Mouse (Mus musculus) T-cell, adult 66 days (primary cell): ENCODE data around the gene Gm39115. TPM values are rescaled to one million over a fixed set of nuclear protein-coding genes. Genes with fewer than 3 reads are reported as not detected.

Experiments
- total RNA-seq, 2 experiments: library from RNA; stranded (reverse); gene quantifications; 3 replicates in 1 of 2; 4 replicates in 1 of 2; pipeline ENCODE4 v1.2.4; 2023

Gm39115 gene
- total RNA-seq, result not detected

GRCm38 (mm10) chr7:142135934-142136333, at the start of gene Gm39115:
TSS of gene Gm39115 (minus strand) at chr7:142136034.

GRCm38 (mm10) chr7:142175905-142176304, 40.1 kb upstream of the Gm39115 start, which contains the start of gene Krtap5-2:
TSS of gene Krtap5-2 (minus strand) at chr7:142176005.

GRCm38 (mm10) chr7:142165639-142166038, 29.8 kb upstream of the Gm39115 start, which contains the start of gene Gm4553:
TSS of gene Gm4553 (minus strand) at chr7:142165739.

GRCm38 (mm10) chr7:142157013-142157412, 21.2 kb upstream of the Gm39115 start, which contains the start of gene Gm29735:
TSS of gene Gm29735 (minus strand) at chr7:142157113.

GRCm38 (mm10) chr7:142144507-142144906, 8.7 kb upstream of the Gm39115 start, which contains the start of gene Gm45337:
TSS of gene Gm45337 (minus strand) at chr7:142144607.

GRCm38 (mm10) chr7:142120629-142121028, 15.2 kb downstream of the Gm39115 start, which contains the start of gene Gm45618:
TSS of gene Gm45618 (minus strand) at chr7:142120729.

GRCm38 (mm10) chr7:142095183-142095931, 40.5 kb downstream of the Gm39115 start, which contains the start of gene Dusp8:
TSS of gene Dusp8 (minus strand) at chr7:142095843.

Other genes starting within 250 kb of the Gm39115 start
- gene Tollip, start 217.5 kb downstream of the Gm39115 start, total RNA-seq, result 10 to 100 TPM; 54.5 to 59.5 TPM
- gene Brsk2, start 186.3 kb downstream of the Gm39115 start, total RNA-seq, result not detected
- 10 to 100 TPM; 51.1 to 64.6 TPM for gene Mob2, start 75.0 kb downstream of the Gm39115 start, total RNA-seq
- 1 to 10 TPM in 1 of 2 experiments, under 1 TPM in 1; 0.44 to 1.4 TPM for gene Dusp8, start 40.2 kb downstream of the Gm39115 start, total RNA-seq
- not detected for gene Gm45618, start 15.3 kb downstream of the Gm39115 start, total RNA-seq
- not detected for gene Gm45337, start 8.6 kb upstream of the Gm39115 start, total RNA-seq
- not detected for gene Gm29735, start 21.1 kb upstream of the Gm39115 start, total RNA-seq
- gene Gm4553, start 29.7 kb upstream of the Gm39115 start, total RNA-seq, result not detected
- not detected for gene Krtap5-2, start 40.0 kb upstream of the Gm39115 start, total RNA-seq
- gene Gm10153, start 54.4 kb upstream of the Gm39115 start, total RNA-seq, result not detected
- gene Krtap5-3, start 65.3 kb upstream of the Gm39115 start, total RNA-seq, result not detected
- not detected for gene Gm7579, start 75.8 kb upstream of the Gm39115 start, total RNA-seq
- gene Krtap5-5, start 93.9 kb upstream of the Gm39115 start, total RNA-seq, result not detected
- not detected for gene Gm40460, start 105.0 kb upstream of the Gm39115 start, total RNA-seq
- not detected for gene Gm2431, start 122.3 kb upstream of the Gm39115 start, total RNA-seq
- gene Gm4559, start 138.3 kb upstream of the Gm39115 start, total RNA-seq, result not detected
- gene Krtap5-1, start 161.1 kb upstream of the Gm39115 start, total RNA-seq, result not detected
- not detected for gene Krtap5-4, start 167.5 kb upstream of the Gm39115 start, total RNA-seq
- 10 to 100 TPM; 17.0 to 21.9 TPM for gene Ifitm10, start 237.7 kb upstream of the Gm39115 start, total RNA-seq
- gene Gm49369, start 246.6 kb upstream of the Gm39115 start, total RNA-seq, result 10 to 100 TPM in 1 of 2 experiments, 1 to 10 TPM in 1; 2.6 to 11.5 TPM